Mouse (Mus musculus): Measurements from ENCODE around the gene Skp1a.

DNA sequence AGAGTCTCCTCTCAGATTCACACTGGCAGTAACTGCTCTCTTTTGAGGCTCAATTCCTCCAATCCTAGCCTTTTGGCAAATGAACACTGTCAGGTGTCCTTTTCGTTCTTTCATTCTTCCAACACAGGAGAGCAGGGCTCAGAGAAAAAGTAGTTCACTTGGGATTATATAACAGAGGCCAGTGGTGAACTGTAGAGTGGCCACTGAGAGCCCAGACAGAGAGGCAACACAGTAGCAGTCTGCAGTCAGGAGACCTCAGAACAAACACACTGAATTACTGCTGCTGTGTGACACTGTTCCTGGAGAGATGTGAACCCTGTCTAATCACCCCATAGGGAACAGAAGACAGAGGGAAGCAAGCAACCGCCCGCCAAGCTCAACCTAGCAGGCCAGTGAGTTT is 4.7 kb upstream of the Skp1a start:
- TF ChIP-seq CTCF (IDR thresholded peaks at IDR 0.05; ENCODE audit: borderline replicate concordance, extremely low read depth, insufficient read depth, insufficient read length) (no peak), POLR2A (IDR thresholded peaks at IDR 0.05; ENCODE audit: borderline replicate concordance, extremely low read depth, insufficient read depth, insufficient read length, poor library complexity, severe bottlenecking) (no peak)
